Mouse (Mus musculus) gastrocnemius, postnatal 14 days (tissue): ENCODE measurements at regions not wholly inside any gene's neighbourhood (a gene's known extent, or its start where the extent isn't known, plus 50 kb on each side); places are given as distances from the start of the nearest gene placed in this dataset.

Experiments used
- DNase-seq: peaks from one replicate; pipeline ENCODE4 v3.0.0; 2021; ENCODE audit warnings: mixed read lengths
- intact Hi-C: fragments of 180-260 bp; cut with DNase I; formaldehyde crosslinking; loops from one replicate; pipeline ENCODE4 v1.15.1; 2025; ENCODE audit warnings: low total_unique reads

DNA sequence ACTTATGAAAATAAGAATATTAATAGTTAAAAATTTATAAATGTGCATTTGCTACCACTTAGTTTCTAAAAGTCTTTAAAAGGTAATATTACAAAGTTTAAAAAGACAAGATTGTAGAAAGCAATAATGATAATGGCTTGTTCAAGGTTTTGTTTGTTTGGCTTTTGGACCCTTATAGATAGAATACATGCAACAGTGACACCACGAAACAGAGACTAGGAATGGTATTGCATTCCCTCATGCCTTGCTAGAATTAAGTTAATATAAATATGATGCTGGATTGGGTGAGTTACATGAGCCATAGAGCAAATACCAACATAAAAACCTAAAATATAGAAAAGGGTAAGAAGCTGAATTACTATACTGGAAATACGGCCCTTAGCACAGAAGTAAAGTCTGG lies 186.9 kb upstream of the Tars start:
- no peak for DNase-seq
- intact Hi-C loops, result no loop called here

DNA sequence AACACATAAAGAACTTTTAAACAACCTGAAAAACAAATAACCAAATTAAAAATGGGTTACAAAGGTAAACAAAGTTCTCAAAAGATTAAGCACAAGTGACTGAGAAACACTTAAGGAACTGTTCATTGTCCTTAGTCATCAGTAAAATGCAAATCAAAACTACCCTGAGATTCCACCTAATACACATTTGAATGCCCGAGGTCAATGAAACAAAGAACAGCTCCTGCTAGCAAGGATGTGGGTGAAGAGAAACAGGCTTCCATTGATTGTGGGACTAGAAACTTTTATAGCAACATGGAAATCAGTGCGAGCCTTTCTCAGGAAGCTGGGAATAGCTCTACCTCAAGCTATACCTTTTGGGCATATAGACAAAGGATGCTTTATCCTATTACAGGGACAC lies 184.7 kb upstream of the Tars start:
- intact Hi-C loops, result no loop called here
- DNase-seq, result no peak

- intact Hi-C loops, result no loop called here
- no peak for DNase-seq
These were observed 178.9 kb upstream of the Tars start for GRCm38 (mm10) chr15:11578331-11578730.

DNA sequence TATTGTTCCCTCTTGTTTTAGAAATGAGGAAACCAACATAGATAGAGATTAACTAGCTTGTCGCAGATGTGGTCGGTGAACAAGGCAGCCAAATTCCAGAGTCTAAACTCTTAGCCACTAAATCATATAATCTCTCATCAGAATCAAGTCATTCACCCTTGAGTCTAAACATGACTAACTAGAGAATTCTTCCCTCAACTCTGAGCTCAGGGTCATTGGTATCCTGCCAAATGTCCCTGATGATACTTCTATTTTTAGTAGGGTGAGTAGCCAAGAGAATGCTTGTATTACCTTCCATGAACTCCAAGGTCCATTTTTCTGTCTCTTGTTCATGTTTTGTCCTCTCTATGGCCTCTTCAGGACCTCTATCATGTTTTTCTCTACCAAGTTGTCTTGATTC lies 174.9 kb upstream of the Tars start:
- intact Hi-C loops, result no loop called here
- DNase-seq, result peak; percentile 10

- no peak for DNase-seq
- intact Hi-C loops, result no loop called here
These were observed 174.0 kb upstream of the Tars start for GRCm38 (mm10) chr15:11573496-11573895.

GRCm38 (mm10) chr15:11572063-11572462 lies 172.6 kb upstream of the Tars start:
- intact Hi-C loops, result no loop called here
- DNase-seq, result no peak

DNA sequence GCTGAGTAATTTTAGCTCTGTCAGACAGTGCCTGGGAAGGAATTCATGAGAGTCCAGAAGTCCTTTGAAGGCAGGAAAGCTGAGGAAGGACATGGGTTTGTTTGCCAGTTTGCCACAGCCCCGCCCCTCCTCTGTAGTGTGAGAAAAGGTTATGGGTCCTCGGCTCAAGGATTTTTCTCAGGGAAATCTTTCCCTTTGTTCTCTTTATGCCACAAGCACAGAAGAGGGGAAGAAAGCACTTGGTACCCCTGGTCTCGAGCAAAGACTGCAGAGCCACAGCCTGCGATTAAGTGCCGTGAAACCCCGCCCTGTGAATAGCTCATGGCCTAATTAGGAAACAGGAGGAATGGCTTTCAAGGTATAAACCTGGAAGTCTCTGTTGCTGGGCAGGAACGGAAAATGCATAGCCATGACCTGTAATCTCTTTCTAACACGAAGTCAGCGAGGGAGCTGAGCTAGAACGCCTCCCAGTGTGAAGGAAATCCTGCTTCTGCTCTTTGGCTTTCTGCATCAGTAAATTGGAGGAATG lies 166.1 kb upstream of the Tars start:
- intact Hi-C loops, result no loop called here
- no peak for DNase-seq

DNA sequence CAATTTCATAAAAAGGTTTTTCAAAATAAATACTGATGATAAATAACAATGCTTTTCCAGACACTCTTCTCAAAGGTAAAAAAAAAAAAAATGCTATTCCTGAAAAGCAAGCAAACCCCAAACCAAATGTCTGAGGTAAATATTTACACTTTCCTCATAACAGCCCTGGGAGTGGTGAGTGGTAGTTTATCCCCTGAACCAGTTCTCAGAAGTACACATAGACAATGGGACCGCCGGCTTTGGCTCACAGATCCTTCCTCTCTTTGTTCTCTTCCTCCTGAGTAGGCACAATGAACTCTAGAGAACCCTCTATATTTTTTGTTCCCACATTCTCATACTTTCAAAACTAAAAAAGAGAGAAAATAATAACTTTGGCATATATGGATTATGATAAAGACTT lies 153.1 kb upstream of the Tars start:
- DNase-seq, result no peak

DNA sequence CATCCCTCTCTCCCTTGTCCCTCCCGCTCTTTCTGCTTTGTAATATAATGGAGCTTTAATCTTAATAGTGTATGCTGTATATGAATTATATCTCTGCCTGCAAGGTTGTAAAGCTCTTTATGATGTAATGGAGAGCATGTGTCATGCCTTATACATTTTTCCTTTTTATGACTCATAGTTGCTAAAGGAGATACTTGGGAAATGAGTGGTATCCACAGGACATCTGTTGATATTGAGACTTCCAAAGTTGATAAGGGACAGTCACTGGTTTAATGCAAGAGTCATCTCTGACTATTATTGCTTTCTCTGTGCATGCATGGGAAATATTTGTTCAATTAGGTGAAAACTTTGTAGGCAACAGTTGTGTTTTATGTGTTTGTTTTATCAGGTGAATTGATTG lies 152.6 kb upstream of the Tars start:
- intact Hi-C loops, result no loop called here
- DNase-seq, result no peak

More for the DNA sequence above, 153.1 kb upstream of the Tars start:
- intact Hi-C loops, result no loop called here

GRCm38 (mm10) chr15:11539485-11539884 lies 140.0 kb upstream of the Tars start:
- DNase-seq, result no peak
- intact Hi-C loops, result no loop called here

DNA sequence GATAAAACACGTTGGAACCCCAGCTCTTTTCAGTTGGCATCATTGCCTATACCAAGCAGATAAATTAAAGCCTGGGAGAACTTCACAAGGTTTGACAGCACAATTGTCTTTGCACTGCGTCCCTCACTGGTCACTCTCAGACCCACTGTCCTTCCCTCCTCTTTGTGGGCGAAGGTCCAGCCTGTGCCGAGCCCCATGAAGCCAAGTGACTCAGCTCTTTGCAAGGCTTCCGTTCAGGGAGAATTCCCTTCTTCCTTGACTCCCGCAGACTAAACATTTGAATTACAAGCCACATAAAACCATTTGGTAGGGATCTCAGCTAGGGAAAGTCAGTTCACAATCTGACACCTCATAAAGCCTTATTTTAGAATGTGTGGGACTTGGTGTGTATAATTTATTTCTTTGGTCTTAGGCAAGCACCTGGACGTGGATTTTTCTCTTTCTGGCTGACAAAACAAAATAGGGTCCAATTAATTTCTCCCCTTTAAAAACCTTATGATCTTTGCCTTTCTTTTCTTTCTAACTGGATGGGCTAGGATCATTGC lies 136.7 kb upstream of the Tars start:
- DNase-seq, result peak; percentile 35

GRCm38 (mm10) chr15:11534404-11535251 lies 135.2 kb upstream of the Tars start:
- intact Hi-C loops, result no loop called here
- no peak for DNase-seq

More for the DNA sequence above, 136.7 kb upstream of the Tars start:
- intact Hi-C loops, result no loop called here

- intact Hi-C loops, result no loop called here
- DNase-seq, result no peak
These were observed 134.2 kb upstream of the Tars start for GRCm38 (mm10) chr15:11533616-11534015.

DNA sequence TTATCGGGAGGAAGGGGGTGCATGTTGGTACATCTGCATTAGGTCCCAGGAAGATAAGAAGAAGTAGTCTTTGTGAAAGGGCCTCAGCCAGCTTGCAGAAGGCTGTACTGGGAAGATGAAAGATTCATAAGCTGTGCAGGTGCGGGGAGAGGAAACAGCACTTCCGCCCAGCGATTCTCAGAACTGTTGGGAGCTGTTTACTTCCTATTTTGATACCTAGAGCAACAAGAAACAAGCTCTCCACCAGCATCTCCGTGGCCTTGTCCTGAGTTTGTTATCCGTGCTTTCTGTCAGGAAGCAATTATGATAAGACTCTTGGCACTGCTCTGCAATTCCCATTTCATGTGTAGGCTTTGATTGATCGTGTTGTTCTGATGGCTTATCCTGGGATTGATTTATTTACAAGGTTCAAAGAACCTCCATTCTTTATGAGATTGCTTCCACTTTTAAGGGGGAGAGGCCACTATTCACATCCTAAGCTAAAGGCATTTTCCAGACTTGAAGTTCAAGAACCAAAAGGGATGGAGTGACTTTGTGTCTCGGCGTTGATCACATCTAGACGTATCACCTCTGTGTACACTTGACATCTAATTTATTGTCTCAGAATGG lies 133.6 kb upstream of the Tars start:
- intact Hi-C loops, result no loop called here
- DNase-seq, result no peak

- intact Hi-C loops, result no loop called here
- no peak for DNase-seq
These were observed 133.1 kb upstream of the Tars start for GRCm38 (mm10) chr15:11532536-11532935.

GRCm38 (mm10) chr15:11529819-11530810 lies 130.7 kb upstream of the Tars start:
- intact Hi-C loops, result no loop called here
- DNase-seq, result no peak

DNA sequence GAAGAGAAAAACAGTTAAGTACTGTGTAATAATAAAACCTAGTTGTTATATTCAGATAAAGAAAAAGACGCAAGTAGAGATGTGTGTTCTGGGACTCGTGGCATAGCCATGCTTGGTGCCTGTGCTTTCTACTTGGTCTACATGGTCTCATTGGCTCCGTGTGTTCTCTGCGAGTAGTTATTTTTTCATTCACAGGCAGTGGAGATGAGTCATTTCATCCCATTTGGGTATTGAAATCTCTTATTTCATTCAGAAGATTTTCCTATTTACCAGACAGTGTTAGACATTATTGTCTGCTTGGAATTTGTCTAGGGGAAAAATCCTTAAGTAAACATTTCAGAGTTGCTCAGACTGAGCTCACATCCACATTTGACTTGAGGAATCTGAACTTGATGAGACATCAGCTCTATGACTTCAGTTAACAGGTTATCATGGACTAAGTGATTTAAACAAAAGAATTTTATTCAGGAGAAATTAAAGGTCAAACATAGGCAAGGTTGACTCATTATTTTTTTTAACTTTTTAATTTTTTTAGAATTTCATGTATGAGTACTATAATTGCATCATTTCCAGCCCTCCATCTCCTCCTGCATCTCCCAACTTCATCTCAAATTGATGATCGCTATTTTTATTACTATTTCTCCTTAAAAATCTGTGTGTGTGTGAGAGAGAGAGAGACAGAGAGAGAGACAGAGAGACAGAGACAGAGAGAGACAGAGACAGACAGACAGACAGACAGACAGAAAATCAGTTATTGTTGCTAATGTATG lies 125.1 kb upstream of the Tars start:
- intact Hi-C loops, result no loop called here
- no peak for DNase-seq

- intact Hi-C loops, result no loop called here
- no peak for DNase-seq
These were observed 119.1 kb upstream of the Tars start for GRCm38 (mm10) chr15:11518565-11518964.

- intact Hi-C loops, result no loop called here
- DNase-seq, result no peak
These were observed 118.4 kb upstream of the Tars start for GRCm38 (mm10) chr15:11517892-11518291.
